Mouse (Mus musculus): ENCODE measurements at regions not wholly inside any gene's neighbourhood (a gene's known extent, or its start where the extent isn't known, plus 50 kb on each side); places are given as distances from the start of the nearest gene placed in this dataset.

DNA sequence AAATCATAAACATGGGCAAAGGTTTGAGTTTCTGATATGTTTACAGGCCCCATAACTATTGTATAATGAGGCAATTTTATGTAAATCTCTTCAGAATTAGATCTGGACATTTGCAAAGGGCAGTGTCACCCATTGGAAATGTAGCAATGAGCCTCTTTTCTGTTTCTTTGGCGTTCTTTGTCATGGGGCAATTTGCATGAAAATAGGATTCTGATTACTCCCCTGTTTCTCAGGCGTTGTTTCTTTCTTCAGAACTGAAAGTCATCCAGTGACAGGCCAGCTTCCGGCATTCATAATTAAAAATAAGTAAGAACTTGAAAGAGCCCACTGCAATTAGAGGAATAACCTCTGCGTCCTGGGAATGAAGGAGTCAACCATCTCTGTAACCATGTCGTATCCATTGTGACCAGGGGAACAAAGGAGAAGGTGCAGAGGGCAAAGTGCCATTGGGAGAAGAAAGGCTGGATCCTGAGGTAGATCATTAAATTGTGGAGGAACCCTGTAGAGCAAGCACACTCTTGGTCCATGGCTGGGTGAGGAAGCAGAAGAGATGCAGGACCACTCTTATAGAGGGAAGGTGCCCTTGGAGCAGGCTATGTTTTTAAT is 690.8 kb upstream of the Tenm4 start:
- no peak for TF ChIP-seq POLR2A (IDR thresholded peaks at IDR 0.05; ENCODE audit: extremely low read depth, insufficient read depth, low read length)
- TF ChIP-seq CTCF (IDR thresholded peaks at IDR 0.05; ENCODE audit: extremely low read depth, insufficient read depth, low read length): no peak
